Mouse (Mus musculus): ENCODE data around the gene Brs3. TPM values are rescaled to one million over a fixed set of nuclear protein-coding genes. Genes with fewer than 3 reads are reported as not detected.

The Brs3 gene
- polyA plus RNA-seq (2014; fragmentation: Nextera tagmentation; extraction: Ambion mirVana), result 0.42 and 0.57 TPM in 2 replicates

- H3K27ac ChIP-seq (ENCODE audit: low read depth, low read length), result no peak within 1 kb of the TSS
- ATAC-seq, result no peak
- no peak within 1 kb of the TSS for H3K4me3 ChIP-seq (ENCODE audit: low read depth, low read length)
- no peaks in the 10 kb centered on the region for H3K36me3 ChIP-seq (ENCODE audit: control insufficient read depth, insufficient read depth, low read length)
- no peaks in the 10 kb centered on the region for H3K27me3 ChIP-seq (replicated peaks; ENCODE audit: control insufficient read depth, insufficient read depth, low read length)
- H3K9ac ChIP-seq (ENCODE audit: low read length), result no peak within 1 kb of the TSS
- no peaks in the 10 kb centered on the region for H3K4me1 ChIP-seq (ENCODE audit: control insufficient read depth, insufficient read depth, low read length)
- no peaks in the 10 kb centered on the region for H3K9me3 ChIP-seq (replicated peaks; ENCODE audit: control insufficient read depth, low read length)
- no peak for DNase-seq (ENCODE audit: low spot score)
- 82% methylated on average over 5 of the region's 5 CpGs for WGBS
- no peak within 1 kb of the TSS for H3K4me2 ChIP-seq (ENCODE audit: low read length)
Measured at GRCm38 (mm10) chrX:57042774-57043173, at the start of gene Brs3. Gene Brs3 (plus strand): TSS chrX:57043074.

- Histone ChIP-seq H3K27ac (ENCODE audit: low read depth, low read length) (no peak overlapping the region), H3K36me3 (ENCODE audit: control insufficient read depth, insufficient read depth, low read length) (no peaks in the 10 kb centered on the region), H3K27me3 (replicated peaks; ENCODE audit: control insufficient read depth, insufficient read depth, low read length) (no peaks in the 10 kb centered on the region), H3K4me2 (ENCODE audit: low read length) (no peak overlapping the region), H3K9ac (ENCODE audit: low read length) (no peak overlapping the region), H3K4me1 (ENCODE audit: control insufficient read depth, insufficient read depth, low read length) (no peaks in the 10 kb centered on the region), H3K9me3 (replicated peaks; ENCODE audit: control insufficient read depth, low read length) (no peaks in the 10 kb centered on the region), H3K4me3 (ENCODE audit: low read depth, low read length) (no peak overlapping the region)
- no peak for ATAC-seq
- WGBS, result 82% methylated on average over 2 of the region's 2 CpGs
- DNase-seq (ENCODE audit: low spot score), result no peak
Measured at GRCm38 (mm10) chrX:57012891-57013290, 30.0 kb upstream of the Brs3 start.

GRCm38 (mm10) chrX:57043869-57044268, 995 bp downstream of the Brs3 start:
- Histone ChIP-seq H3K4me2 (ENCODE audit: low read length) (no peak overlapping the region), H3K4me3 (ENCODE audit: low read depth, low read length) (no peak overlapping the region), H3K4me1 (ENCODE audit: control insufficient read depth, insufficient read depth, low read length) (no peaks in the 10 kb centered on the region), H3K27me3 (replicated peaks; ENCODE audit: control insufficient read depth, insufficient read depth, low read length) (no peaks in the 10 kb centered on the region), H3K9ac (ENCODE audit: low read length) (no peak overlapping the region), H3K36me3 (ENCODE audit: control insufficient read depth, insufficient read depth, low read length) (no peaks in the 10 kb centered on the region), H3K27ac (ENCODE audit: low read depth, low read length) (no peak overlapping the region), H3K9me3 (replicated peaks; ENCODE audit: control insufficient read depth, low read length) (no peaks in the 10 kb centered on the region)
- WGBS, result 72% methylated on average over 6 of the region's 6 CpGs
- peak; percentile 2 for DNase-seq (ENCODE audit: low spot score)
- ATAC-seq, result no peak

- Histone ChIP-seq H3K4me3 (ENCODE audit: low read depth, low read length) (peak overlapping the region; percentile 48), H3K4me1 (ENCODE audit: control insufficient read depth, insufficient read depth, low read length) (no peaks in the 10 kb centered on the region), H3K27ac (ENCODE audit: low read depth, low read length) (peak overlapping the region; percentile 93; the same call in 1 of the 2 replicates), H3K27me3 (replicated peaks; ENCODE audit: control insufficient read depth, insufficient read depth, low read length) (no peaks in the 10 kb centered on the region), H3K9me3 (replicated peaks; ENCODE audit: control insufficient read depth, low read length) (no peaks in the 10 kb centered on the region), H3K4me2 (ENCODE audit: low read length) (peak overlapping the region; percentile 45), H3K36me3 (ENCODE audit: control insufficient read depth, insufficient read depth, low read length) (peaks cover 8% of the 10 kb centered on the region; the same call in 1 of the 2 replicates), H3K9ac (ENCODE audit: low read length) (peak overlapping the region; percentile 66)
- ATAC-seq (peak; percentile 67), DNase-seq (ENCODE audit: low spot score) (no peak)
- 29% methylated on average over 4 of the region's 4 CpGs for WGBS
Measured at GRCm38 (mm10) chrX:57052848-57053173, 9.9 kb downstream of the Brs3 start.

- DNase-seq (ENCODE audit: low spot score) (peak; percentile 83), ATAC-seq (peak; percentile 96)
- no peaks in the 10 kb centered on the region for H3K4me1 ChIP-seq (ENCODE audit: control insufficient read depth, insufficient read depth, low read length)
- H3K27me3 ChIP-seq (replicated peaks; ENCODE audit: control insufficient read depth, insufficient read depth, low read length), result no peaks in the 10 kb centered on the region
- peak within 1 kb of the TSS; percentile 53 for H3K4me2 ChIP-seq (ENCODE audit: low read length)
- H3K36me3 ChIP-seq (ENCODE audit: control insufficient read depth, insufficient read depth, low read length), result peaks cover 9% of the 10 kb centered on the region; the same call in 1 of the 2 replicates
- peak within 1 kb of the TSS; percentile 93 for H3K27ac ChIP-seq (ENCODE audit: low read depth, low read length)
- no peaks in the 10 kb centered on the region for H3K9me3 ChIP-seq (replicated peaks; ENCODE audit: control insufficient read depth, low read length)
- 33% methylated on average over 85 of the region's 85 CpGs for WGBS
- H3K9ac ChIP-seq (ENCODE audit: low read length), result peak within 1 kb of the TSS; percentile 66
- H3K4me3 ChIP-seq (ENCODE audit: low read depth, low read length), result peak within 1 kb of the TSS; percentile 48
Measured at GRCm38 (mm10) chrX:57053174-57053992, 10.5 kb downstream of the Brs3 start, which contains the start of gene Htatsf1. Gene Htatsf1 (plus strand): TSS chrX:57053583.

- H3K9me3 ChIP-seq (replicated peaks; ENCODE audit: control insufficient read depth, low read length), result no peaks in the 10 kb centered on the region
- H3K36me3 ChIP-seq (ENCODE audit: control insufficient read depth, insufficient read depth, low read length), result peaks cover 12% of the 10 kb centered on the region; the same call in 1 of the 2 replicates
- peak overlapping the region; percentile 48 for H3K4me3 ChIP-seq (ENCODE audit: low read depth, low read length)
- ATAC-seq, result peak; percentile 4; the same call in 1 of the 2 replicates
- DNase-seq (ENCODE audit: low spot score), result no peak
- peak overlapping the region; percentile 66 for H3K9ac ChIP-seq (ENCODE audit: low read length)
- H3K27me3 ChIP-seq (replicated peaks; ENCODE audit: control insufficient read depth, insufficient read depth, low read length), result no peaks in the 10 kb centered on the region
- H3K4me1 ChIP-seq (ENCODE audit: control insufficient read depth, insufficient read depth, low read length), result no peaks in the 10 kb centered on the region
- H3K27ac ChIP-seq (ENCODE audit: low read depth, low read length), result no peak overlapping the region
- peak overlapping the region; percentile 53 for H3K4me2 ChIP-seq (ENCODE audit: low read length)
- WGBS, result 34% methylated on average over 11 of the region's 11 CpGs
Measured at GRCm38 (mm10) chrX:57053993-57054385, 11.1 kb downstream of the Brs3 start.

GRCm38 (mm10) chrX:57081496-57081895, 38.6 kb downstream of the Brs3 start:
- H3K9ac ChIP-seq (ENCODE audit: low read length), result no peak overlapping the region
- no peaks in the 10 kb centered on the region for H3K27me3 ChIP-seq (replicated peaks; ENCODE audit: control insufficient read depth, insufficient read depth, low read length)
- H3K4me1 ChIP-seq (ENCODE audit: control insufficient read depth, insufficient read depth, low read length), result no peaks in the 10 kb centered on the region
- H3K4me3 ChIP-seq (ENCODE audit: low read depth, low read length), result no peak overlapping the region
- no peaks in the 10 kb centered on the region for H3K36me3 ChIP-seq (ENCODE audit: control insufficient read depth, insufficient read depth, low read length)
- H3K27ac ChIP-seq (ENCODE audit: low read depth, low read length), result no peak overlapping the region
- H3K4me2 ChIP-seq (ENCODE audit: low read length), result no peak overlapping the region
- DNase-seq (ENCODE audit: low spot score) (no peak), ATAC-seq (no peak)
- no peaks in the 10 kb centered on the region for H3K9me3 ChIP-seq (replicated peaks; ENCODE audit: control insufficient read depth, low read length)
- 83% methylated on average over 5 of the region's 5 CpGs for WGBS

- no peaks in the 10 kb centered on the region for H3K36me3 ChIP-seq (ENCODE audit: control insufficient read depth, insufficient read depth, low read length)
- H3K4me3 ChIP-seq (ENCODE audit: low read depth, low read length), result no peak within 1 kb of the TSS
- no peaks in the 10 kb centered on the region for H3K4me1 ChIP-seq (ENCODE audit: control insufficient read depth, insufficient read depth, low read length)
- 85% methylated on average over 4 of the region's 4 CpGs for WGBS
- H3K4me2 ChIP-seq (ENCODE audit: low read length), result no peak within 1 kb of the TSS
- no peak for DNase-seq (ENCODE audit: low spot score)
- no peak within 1 kb of the TSS for H3K9ac ChIP-seq (ENCODE audit: low read length)
- no peaks in the 10 kb centered on the region for H3K9me3 ChIP-seq (replicated peaks; ENCODE audit: control insufficient read depth, low read length)
- H3K27ac ChIP-seq (ENCODE audit: low read depth, low read length), result no peak within 1 kb of the TSS
- ATAC-seq, result no peak
- no peaks in the 10 kb centered on the region for H3K27me3 ChIP-seq (replicated peaks; ENCODE audit: control insufficient read depth, insufficient read depth, low read length)
Measured at GRCm38 (mm10) chrX:57087806-57088205, 44.9 kb downstream of the Brs3 start, which contains the start of gene Vgll1. Gene Vgll1 (plus strand): TSS chrX:57088106.

Measured in forebrain, embryonic 14.5 days (tissue).